Mouse (Mus musculus) heart, adult 11 months (tissue): ENCODE data around the gene Gabrd.

Experiments
- DNase-seq: peaks from one replicate; pipeline ENCODE4 v3.0.0; 2022

Gabrd gene

DNA sequence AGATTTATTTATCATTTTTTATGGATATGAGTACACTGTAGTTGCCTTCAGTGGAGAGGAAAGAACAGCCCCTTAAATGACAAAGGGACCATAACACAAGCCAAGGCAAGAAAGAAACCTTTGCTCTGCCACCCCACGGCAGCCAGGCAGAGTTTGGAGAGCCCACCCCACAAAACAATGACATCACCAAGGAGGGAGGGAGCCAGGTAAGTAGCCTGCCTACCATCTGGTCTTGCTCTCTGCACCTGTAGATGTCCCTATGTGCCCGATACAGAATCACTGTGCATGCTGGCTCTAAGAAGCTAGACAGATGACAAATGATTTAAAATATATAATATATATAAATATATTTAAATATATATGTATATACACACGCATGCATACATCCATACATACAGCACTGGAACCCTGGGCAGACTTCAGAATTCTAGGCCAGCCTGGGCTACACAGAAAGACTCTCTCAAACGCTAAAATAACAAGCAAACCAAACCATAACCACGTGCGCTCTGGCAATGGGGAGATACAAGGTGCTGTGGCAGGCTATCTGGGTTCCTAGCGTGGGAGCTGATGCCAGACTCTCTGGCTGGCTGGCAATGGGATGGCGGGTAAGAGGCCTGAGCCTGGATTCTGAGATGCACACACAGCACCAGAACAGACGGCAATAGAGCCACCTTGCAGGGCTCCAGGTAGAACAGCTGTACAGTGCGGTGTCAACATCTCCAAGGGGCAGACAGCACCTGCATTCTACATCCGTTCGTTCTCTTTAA lies 61.4 kb downstream of the Gabrd start:
- no peak for DNase-seq
